Mouse (Mus musculus) midbrain, embryonic 12.5 days (tissue): ENCODE results near the gene Espn. TPM values are rescaled to one million over a fixed set of nuclear protein-coding genes. Genes with fewer than 3 reads are reported as not detected.

Experiments used
- ATAC-seq: fragments of 200-750 bp; cut with Nextera tagmentation; 2 replicates; pipeline ENCODE4 v1.8.0; 2017; ENCODE audit warnings: low read depth, moderate TSS enrichment, moderate library complexity; ENCODE audit not compliant: low FRiP score
- H3K27ac ChIP-seq: fragments of 300-500 bp; sonication (generic); replicated peaks from 2 replicates; pipeline ENCODE4 v1.5.1; 2016; ENCODE audit warnings: mild to moderate bottlenecking
- H3K27me3 ChIP-seq: fragments of 300-500 bp; sonication (generic); 2 replicates; pipeline ENCODE4 v1.6.1; 2016; ENCODE audit warnings: mild to moderate bottlenecking
- H3K36me3 ChIP-seq: fragments of 300-500 bp; sonication (generic); 2 replicates; pipeline ENCODE4 v1.6.1; 2016
- H3K4me1 ChIP-seq: fragments of 300-500 bp; sonication (generic); 2 replicates; pipeline ENCODE4 v1.6.1; 2016
- H3K4me2 ChIP-seq: fragments of 300-500 bp; sonication (generic); replicated peaks from 2 replicates; pipeline ENCODE4 v1.6.1; 2016; ENCODE audit warnings: mild to moderate bottlenecking, moderate library complexity
- H3K4me3 ChIP-seq: fragments of 300-500 bp; sonication (generic); 2 replicates; pipeline ENCODE4 v1.5.1; 2016; ENCODE audit warnings: mild to moderate bottlenecking
- H3K9ac ChIP-seq: fragments of 300-500 bp; sonication (generic); replicated peaks from 2 replicates; pipeline ENCODE4 v1.6.1; 2016; ENCODE audit warnings: mild to moderate bottlenecking, moderate library complexity
- H3K9me3 ChIP-seq: fragments of 300-500 bp; sonication (generic); 2 replicates; pipeline ENCODE4 v1.6.1; 2016; ENCODE audit warnings: mild to moderate bottlenecking
- WGBS: fragments of 180-500 bp; shearing (Covaris S2); methylation state at CpG from one replicate; pipeline ENCODE4 v1.1.7; 2016; 5-methylcytosine and 5-hydroxymethylcytosine counted together
- polyA plus RNA-seq: library from polyadenylated mRNA; unstranded; fragments of >200 nt; fragmentation: Nextera tagmentation; extraction: Ambion mirVana; gene quantifications from 2 replicates; pipeline ENCODE4 v1.2.1, GENCODE M21; 2016

Gene Espn
- polyA plus RNA-seq, 1 experiment from 2014 or later = 0.26 TPM

DNA sequence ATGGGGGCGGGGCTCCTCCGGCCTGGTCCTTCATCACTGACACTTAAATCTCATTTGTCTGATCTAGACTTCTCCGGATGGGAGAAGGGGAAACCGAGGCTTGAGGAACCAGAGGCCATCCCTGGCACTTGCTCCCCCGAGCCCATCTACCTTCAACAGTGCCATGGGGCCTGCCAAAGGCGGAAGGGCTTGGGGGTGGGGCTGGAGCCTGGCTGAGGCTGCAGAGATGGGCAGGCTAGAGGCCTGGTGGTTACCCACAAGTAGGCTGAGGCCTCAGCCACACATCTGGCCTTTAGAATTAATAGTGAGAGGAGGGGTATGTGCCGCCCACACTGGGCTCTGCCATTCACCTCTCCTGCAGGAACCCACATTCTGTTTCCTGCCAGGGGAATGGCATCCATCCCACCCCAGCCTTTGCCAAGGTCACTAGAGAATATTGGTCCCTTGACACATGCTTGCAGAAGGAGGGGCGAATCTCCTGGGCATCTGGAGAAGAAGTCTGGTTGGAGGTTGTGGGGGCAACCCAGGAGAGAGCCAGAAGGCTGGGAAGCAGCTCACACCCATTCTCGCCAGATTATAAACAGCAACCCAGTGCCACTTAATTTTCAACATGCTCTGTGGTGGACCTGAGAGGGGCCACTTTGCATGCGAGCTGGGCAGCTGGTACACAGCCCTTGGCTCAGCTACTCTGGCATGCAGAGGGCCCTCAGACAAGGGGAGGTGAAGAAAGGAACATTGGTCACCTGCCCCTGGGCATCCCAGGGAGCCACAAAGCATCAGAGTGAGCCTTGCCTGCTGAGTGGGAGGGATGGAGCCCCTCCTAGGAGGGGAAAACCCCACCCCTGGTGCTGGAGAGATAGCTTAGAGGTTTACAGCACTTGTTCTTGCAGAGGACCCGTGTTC, 81.4 kb downstream of the Espn start:
- Histone ChIP-seq H3K4me3 (no peak overlapping the region), H3K4me1 (peaks cover 7% of the 10 kb centered on the region), H3K27ac (no peak overlapping the region), H3K36me3 (no peaks in the 10 kb centered on the region), H3K9me3 (no peaks in the 10 kb centered on the region), H3K27me3 (no peaks in the 10 kb centered on the region), H3K4me2 (no peak overlapping the region), H3K9ac (no peak overlapping the region)
- ATAC-seq = no peak
- WGBS = 81% methylated on average over 11 of the region's 11 CpGs

Other genes starting within 250 kb of the Espn start
- gene Dnajc11, start 218.7 kb downstream of the Espn start, polyA plus RNA-seq = 84.4 and 89.8 TPM in 2 replicates
- 30.9 and 33.9 TPM in 2 replicates for gene Thap3, start 163.4 kb downstream of the Espn start, polyA plus RNA-seq
- 25.8 and 28.9 TPM in 2 replicates for gene Phf13, start 156.1 kb downstream of the Espn start, polyA plus RNA-seq
- gene Klhl21, start 143.6 kb downstream of the Espn start, polyA plus RNA-seq = 4.7 and 5.4 TPM in 2 replicates
- 20.8 and 23.4 TPM in 2 replicates for gene Zbtb48, start 124.7 kb downstream of the Espn start, polyA plus RNA-seq
- 0.59 and 1.3 TPM in 2 replicates for gene Tas1r1, start 113.8 kb downstream of the Espn start, polyA plus RNA-seq
- 35.4 and 36.9 TPM in 2 replicates for gene Nol9, start 113.0 kb downstream of the Espn start, polyA plus RNA-seq
- 9.4 and 9.9 TPM in 2 replicates for gene Plekhg5, start 79.9 kb downstream of the Espn start, polyA plus RNA-seq
- 0.73 and 0.83 TPM in 2 replicates for gene Tnfrsf25, start 36.4 kb downstream of the Espn start, polyA plus RNA-seq
- gene Hes2, start 6.5 kb upstream of the Espn start, polyA plus RNA-seq = 0.47 and 0.60 TPM in 2 replicates
- 104 and 105 TPM in 2 replicates for gene Acot7, start 25.8 kb upstream of the Espn start, polyA plus RNA-seq
- gene Gpr153, start 121.9 kb upstream of the Espn start, polyA plus RNA-seq = 12.3 and 15.4 TPM in 2 replicates
- 4.0 and 5.2 TPM in 2 replicates for gene Hes3, start 139.3 kb upstream of the Espn start, polyA plus RNA-seq
- 22.6 and 24.5 TPM in 2 replicates for gene Icmt, start 144.9 kb upstream of the Espn start, polyA plus RNA-seq
- gene Rnf207, start 166.6 kb upstream of the Espn start, polyA plus RNA-seq = 2.7 and 2.8 TPM in 2 replicates
- 264 and 283 TPM in 2 replicates for gene Rpl22, start 173.4 kb upstream of the Espn start, polyA plus RNA-seq
- gene Chd5, start 186.3 kb upstream of the Espn start, polyA plus RNA-seq = 3.5 and 4.9 TPM in 2 replicates